Mouse (Mus musculus): ENCODE measurements around the gene Endod1.

The Endod1 gene

DNA sequence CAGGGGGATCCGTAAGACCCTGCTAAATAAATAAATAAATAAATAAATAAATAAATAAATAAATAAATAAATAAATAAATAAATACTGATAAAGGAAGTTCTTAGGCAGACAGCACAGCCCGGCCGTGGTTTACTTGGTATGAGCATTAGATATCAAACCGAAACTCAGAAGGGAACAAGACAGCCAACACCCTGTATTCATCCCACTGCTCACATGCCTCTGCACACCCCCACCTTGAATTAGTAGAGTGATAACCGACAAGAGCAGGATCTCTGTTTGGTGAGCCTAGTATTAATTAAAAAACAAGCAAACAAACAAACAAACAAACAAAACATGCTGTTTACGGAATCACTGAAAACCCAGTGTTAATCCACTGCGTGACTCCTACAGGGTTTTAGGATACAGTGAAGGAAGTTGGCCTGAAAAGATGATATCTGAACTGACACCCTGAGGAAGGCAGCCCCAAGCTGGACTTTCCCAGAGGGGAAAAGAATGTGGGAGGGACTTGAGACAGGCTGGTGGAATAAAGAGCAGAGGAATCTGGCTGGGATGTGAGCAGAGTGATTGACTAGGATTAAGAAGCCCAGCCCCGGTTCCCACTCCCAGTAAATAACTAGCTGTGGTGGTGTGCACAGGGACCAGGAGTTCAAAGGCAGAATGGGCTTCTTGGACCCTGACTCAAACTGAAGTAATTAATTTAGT, at the start of gene Endod1:
Endod1 (minus strand) TSS at position 155 of the 703 bp plus-strand sequence.
- no peak for DNase-seq (ENCODE audit: low spot score in 2 of 2)

DNA sequence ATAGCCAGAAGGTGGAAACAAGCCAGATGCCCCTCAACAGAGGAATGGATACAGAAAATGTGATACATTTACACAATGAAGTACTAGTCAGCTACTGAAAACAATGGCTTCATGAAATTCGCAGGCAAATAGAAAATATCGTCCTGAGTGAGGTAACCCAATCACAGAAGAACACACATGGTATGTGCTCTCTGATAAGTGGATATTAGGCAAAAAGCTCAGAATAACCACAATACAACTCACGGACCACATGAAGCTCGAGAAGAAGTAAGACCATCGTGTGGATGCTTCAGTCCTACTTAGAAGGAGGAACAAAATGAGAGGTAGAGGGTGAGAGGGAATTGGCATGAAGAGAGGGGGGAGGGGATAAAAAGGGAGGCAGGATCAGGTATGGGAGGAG, 27.8 kb upstream of the Endod1 start:
- DNase-seq (ENCODE audit: low spot score in 2 of 2): no peak

DNA sequence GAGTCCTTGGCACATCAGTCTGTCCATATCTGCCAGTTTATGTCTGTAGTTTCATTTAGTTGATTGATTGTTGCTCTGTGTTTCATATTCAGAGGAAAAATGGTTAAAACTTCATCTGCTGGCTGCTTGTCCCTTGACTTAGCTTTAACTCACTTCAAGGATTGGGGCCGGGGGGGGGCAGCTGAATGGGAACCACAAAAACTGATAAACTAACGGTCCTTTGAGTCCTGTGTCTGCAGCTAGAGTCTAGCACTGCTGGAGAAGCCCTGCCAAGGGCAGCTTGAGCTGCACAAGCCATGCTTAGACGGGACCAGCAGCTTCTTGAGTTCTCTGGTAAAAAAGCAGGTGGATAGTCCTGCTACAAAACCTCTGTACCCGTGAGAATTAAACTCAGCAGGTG, 26.7 kb upstream of the Endod1 start:
- no peak for DNase-seq (ENCODE audit: low spot score in 2 of 2)

DNA sequence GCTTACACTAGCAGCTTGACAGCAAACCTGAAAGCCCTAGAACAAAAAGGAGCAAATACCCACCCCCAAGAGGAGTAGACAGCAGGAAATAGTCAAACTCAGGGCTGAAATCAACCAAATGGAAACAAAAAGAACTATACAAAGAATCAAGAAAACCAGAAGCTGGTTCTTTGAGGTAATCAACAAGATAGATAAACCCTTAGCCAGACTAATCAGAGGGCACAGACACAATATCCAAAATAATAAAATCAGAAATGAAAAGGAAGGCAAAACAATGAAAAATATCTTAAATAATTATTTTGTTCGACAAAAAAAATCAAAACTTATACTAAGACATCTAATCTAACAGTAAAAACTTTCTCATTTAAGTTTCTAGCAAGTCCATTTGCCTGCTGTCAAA, 24.7 kb upstream of the Endod1 start:
- DNase-seq (ENCODE audit: low spot score in 2 of 2): no peak

DNA sequence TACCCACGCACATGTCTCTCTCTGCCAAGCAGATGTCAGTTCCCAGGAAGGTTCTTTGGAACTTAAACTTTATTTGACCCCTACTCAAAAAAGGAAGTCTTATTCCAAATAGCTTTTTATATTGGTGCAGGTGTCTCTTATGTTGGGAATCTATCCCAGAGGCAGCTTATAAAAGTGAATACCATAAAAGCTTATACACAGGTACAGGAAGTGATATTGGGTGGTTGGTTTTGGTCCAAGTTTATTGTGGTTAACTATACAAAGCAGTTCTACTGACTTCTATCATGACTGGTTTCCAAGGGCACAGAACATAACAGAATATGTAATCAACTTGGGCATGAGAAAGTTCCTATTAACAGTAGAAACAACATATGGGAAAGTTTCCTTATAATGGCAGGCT, 20.8 kb upstream of the Endod1 start:
- DNase-seq (ENCODE audit: low spot score in 2 of 2): no peak

DNA sequence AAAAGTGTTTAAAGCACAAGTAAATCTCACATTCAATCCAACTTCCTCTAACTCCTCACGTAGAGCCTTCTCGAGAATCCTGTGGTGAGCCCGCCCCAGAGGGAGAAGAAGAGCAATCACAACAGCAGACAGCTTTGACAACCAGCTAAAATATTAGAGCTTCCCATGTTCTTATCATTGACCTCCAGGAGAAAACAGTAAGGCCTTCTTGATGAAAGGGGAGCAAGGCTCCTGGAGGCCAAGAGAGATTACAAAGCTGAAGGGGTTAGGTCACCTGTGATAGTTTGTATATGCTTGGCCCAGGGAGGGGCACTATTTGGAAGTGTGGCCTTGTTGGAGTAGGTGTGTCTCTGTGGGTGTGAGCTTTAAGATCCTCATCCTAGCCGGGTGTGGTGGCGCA, 19.1 kb upstream of the Endod1 start:
- no peak for DNase-seq (ENCODE audit: low spot score in 2 of 2)

DNA sequence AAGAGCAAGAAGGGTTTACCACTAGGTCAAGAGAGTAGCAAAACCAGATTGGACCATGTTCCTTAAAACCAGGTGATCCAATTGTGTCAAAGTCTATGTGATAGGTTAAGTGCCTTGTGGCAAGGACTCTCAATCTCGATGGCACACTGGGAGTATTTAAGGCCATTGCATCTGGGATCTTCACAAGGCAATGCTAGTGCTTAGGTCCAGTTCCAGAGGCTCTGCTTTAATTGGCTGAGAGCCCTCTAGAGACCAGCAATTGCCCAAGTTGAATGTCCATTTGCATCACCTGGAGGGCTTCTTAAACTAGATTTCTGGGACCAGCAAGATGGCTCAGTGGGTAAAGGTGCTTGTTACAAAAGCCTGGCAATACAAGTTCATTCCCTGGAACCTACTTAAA, 17.6 kb upstream of the Endod1 start:
- DNase-seq (ENCODE audit: low spot score in 2 of 2): no peak

DNA sequence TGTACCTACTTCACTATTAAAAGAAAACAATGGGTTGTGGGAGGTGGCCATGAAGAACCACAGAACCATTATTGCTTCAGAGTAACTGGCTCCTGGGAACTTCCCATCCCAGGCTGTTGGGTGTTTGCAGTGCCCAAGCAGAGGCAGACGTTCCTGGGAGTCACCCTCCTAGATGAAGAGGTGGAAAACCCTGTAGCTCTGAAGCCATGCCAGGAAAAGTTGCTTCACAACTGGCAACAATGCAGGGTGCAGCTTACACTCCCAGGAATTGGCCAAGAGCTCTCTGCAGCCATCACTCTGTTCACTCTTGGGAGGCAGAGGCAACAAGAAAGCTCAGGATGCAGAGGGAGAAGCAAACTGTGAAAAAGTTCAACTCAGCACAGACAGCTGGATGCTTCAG, 16.8 kb upstream of the Endod1 start:
- DNase-seq (ENCODE audit: low spot score in 2 of 2): no peak

DNA sequence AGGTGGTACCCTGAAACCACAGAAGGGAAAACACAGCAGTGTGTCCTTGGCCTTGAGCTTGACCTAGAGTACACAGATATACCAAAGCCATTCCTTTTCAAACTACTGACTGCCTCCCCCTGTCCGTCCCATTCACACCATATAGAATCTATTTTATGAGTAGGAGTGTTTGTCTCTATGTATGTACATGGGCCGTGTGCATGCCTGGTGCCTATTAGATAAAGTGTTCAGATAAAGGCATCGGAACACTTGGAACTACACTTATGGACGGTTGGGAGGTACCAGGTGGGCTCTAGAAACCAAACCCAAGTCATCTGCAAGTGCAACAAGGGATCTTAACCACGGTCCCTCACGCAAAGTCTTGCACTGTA, 16.1 kb upstream of the Endod1 start:
- no peak for DNase-seq (ENCODE audit: low spot score in 2 of 2)

DNA sequence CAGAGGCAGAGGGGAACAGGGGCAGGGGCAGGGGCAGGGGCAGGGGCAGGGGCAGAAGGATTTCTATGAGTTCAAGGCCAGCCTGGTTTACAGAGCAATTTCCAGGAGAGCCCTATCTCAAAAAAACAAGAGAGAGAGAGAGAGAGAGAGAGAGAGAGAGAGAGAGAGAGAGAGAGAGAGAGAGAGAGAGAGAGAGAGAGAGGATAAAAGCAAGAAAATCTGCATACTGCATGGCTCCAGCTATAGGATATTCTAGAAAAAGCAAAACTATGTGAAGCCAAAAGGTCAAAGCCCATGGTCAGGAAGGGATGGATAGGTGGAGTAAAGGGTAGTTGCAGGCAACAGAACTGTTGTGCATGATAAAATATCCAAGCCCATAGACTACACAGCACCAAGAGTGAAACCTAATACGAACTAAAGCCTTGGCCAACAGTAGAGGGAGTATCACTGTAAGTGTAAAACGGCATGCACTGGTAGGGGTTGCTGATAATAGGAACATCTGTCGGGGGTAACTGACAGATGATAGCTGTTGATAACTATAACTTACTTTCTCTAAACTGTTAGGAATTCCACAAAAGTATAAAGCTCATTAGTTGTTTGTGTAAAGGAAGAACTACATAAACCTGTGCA, 15.6 kb upstream of the Endod1 start:
- DNase-seq (ENCODE audit: low spot score in 2 of 2): no peak

DNA sequence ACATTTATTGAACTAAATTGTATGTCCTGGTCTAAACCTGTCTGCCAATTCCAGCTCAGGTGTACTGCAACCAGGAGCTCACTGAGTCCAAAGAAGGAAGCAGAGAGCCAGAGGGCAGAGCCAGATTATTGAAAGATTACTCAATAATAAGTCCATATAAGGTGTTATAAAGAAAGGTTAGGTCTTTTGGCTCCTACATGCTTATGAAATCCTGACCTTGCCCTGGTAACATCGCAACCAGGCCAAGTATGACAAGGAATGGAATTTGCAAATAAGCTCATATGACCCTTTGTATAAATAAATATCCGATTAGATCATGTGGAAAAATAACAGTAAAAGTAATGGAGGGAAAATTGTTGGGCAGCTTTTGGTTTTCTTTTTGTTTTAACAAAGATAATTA, 14.8 kb upstream of the Endod1 start:
- DNase-seq (ENCODE audit: low spot score in 2 of 2): no peak

DNA sequence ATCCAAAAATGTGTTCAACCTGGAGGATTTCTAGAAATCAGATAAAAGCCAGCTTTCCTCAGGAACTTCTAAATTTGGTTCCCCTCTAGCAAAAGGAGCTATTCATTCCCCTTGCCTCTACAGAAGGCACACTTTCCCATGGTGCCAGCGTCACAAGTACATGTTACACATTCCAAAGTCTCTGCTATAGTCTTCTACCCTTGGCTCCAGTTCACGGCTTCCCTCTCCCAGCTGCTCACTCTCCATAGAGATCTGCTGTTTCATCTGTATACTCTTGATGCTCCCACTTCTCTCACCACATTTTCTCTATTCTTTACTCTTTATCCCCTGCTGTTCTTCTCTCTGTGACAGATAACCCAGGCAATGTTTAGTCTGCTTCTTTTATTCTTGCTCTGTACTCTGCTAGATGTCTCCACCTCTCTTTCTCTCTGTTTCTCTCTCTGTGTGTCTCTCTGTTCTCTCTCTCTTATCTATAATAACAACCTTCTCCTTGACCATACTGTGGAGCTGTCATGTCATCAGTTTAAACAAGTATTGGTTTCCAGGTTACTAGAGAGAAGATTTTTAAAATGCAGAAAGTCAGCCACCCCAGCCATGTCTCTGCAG, 13.8 kb upstream of the Endod1 start:
- DNase-seq (ENCODE audit: low spot score in 2 of 2): no peak

DNA sequence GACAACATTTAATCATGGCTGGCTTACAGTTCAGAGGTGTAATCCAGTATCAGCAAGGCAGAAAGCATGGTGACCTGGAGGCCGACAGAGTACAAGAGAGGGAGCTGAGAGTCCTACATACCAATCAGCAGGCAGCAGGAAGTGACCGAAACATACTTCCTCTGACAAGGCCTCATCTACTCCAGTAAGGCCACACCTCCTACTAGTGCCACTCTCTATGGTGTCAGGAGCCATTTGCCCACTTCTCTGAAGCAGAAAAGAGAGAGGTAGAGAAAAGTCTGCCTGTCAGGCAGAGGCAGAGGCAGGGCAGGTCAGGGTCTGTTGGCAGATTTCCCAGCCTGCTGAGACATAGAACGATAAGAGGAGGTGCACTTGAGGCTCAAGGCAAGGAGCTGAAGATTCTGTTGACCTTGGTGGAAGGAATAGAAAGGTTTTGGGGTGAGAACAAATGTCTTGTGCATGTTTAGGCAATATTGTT, 10.6 kb upstream of the Endod1 start:
- no peak for DNase-seq (ENCODE audit: low spot score in 2 of 2)

DNA sequence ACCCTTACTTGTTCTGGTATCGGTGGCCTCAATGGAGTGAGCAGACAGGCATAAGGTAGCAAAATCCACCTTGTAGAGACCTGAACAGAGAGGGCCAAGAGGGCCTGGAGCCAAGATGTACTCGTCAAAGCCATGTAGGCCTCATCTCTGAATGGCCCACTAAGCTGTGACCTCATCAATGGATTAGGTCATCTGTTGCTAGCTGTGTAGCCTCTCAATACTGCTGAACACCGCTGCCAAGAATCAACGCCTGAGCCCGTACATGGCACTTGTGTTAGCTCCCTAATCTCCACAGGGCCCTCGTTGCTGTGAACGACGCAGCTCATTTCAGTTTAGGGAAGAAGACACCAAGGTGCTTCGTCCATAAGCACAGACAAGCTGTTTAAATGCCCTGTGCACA, 10.0 kb upstream of the Endod1 start:
- no peak for DNase-seq (ENCODE audit: low spot score in 2 of 2)

DNA sequence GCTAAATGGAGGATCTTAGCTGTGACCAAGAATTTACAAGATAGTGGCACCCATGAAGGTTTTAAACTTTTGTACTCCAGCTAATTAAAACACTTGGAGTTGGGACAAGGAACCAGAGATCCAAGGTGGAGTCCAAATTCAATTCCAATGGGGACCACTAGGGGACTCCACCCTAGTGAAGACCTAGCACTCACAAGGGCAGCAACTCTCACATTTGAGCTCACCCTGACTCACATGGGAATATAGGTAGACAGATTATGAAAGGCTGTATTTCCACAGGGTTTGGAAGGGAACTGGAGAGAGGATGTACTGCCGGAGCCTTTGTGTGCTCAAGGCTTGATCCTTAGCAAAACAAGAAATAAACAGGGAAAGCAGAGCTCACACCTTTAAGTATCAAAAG, 9.0 kb upstream of the Endod1 start:
- DNase-seq (ENCODE audit: low spot score in 2 of 2): no peak

DNA sequence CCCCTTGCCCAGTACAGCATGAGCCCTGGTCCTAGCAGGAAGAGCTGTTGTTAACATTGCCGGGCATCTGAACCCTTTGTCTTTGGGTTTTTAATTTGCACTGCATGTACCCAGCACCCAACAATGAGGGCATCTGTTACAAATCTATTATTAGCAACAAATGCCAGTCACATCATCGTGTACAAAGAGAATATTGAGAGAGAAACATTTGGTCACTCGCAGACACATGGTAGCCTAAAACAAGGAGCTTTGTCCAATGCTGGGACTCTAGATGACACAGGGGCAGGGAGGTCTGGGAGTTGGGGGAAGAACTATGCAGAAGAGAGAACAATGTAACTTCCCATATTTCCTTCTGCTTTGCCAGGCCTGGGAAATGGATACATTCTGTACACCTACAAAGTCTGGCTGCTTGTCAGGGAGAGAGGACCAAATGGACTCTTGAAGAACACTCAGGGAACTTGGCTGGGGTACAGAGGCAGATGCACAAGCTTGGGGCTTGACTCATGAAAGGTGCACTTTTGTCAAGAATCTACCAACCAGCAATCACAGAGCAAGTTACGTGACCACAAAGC, 7.8 kb upstream of the Endod1 start:
- DNase-seq (ENCODE audit: low spot score in 2 of 2): no peak

DNA sequence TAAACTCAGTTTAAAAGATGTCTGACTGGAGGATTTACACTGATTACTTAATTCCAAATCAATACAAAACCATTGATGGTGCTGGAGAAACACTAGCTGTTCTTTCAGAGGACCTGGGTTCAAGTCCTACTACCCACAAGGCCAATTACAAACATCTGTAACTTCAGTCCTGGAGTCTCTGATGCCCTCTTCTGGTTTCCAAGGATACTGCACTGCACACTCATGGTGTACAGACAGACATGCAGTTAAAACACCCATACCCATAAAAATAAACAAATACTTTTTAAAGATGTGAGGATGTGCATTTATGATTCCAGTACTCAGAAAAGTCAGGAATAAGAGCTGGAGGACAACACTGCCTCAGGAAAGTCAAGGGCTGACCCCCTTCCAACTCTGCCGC, 6.7 kb upstream of the Endod1 start:
- no peak for DNase-seq (ENCODE audit: low spot score in 2 of 2)

DNA sequence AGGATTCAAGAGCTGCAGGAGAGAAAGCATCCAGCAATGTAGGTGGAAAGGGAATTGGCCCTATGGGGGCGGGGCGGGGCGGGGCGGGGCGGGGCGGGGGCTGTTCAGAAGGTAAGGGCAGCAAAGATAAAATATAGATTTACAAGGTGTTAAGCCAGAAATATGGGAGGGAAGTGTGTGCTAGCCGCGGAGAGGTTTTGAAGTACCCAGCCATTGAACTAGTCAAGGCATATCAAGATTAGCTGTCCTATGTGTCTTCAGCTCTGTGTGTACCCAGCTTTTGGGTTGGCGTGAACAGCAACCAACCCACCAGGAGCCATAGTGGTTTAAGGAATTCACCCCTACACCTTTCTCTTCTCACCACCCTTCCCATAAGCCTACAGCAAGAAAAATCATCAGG, 5.5 kb upstream of the Endod1 start:
- DNase-seq (ENCODE audit: low spot score in 2 of 2): no peak

DNA sequence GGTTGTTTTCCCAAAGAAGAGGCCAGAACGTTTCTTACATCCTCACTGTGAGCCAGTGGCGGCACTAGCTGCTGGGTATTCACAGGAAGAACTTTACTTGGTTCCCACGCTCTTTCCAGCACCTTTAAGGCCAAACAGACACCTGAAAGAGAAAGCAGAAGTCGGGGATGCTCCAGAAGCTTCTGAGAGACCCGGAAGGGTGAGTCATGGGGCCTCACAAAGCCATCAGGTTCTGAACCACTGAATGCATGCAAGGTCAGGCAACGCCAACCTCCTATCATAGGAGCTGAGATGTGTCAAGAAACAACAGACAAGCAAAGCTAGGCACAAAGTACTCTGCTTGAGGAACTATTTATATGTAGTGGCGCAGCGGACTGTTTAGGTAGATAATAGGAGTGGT, 4.4 kb upstream of the Endod1 start:
- DNase-seq (ENCODE audit: low spot score in 2 of 2): no peak

DNA sequence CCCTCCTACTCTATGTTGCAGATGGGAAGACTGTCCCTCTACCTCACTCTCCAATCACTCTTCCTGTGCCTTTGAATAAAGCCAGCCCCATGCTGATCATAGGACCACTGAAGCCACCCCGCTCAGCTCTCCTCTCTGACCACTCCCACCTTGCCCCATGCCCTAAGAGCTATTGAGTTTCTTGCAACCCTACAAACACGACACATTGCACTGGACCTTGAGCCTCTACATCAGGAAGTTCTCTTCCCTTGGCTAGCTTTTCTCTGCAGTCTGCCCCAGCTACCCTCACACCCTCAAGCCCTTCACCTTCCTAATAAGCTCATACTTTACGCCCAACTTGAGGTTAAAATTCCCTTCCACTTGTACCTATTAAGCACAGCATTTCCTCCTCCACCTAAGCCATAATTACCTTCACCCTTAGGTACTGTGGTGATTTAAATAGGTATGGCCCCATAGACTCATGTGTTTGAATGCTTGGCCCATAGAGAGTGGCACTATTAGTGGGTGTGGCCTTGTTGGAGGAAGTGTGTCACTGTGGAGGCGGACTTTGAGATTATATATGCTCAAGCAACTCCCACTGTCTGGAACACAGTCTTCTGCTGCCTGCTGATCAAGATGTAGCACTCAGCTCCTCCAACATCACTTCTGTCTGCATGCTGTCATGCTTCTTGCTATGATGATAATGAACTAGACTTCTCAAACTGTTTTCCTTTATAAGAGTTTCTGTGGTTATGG, 2.0 kb upstream of the Endod1 start:
- DNase-seq (ENCODE audit: low spot score in 2 of 2): no peak

DNA sequence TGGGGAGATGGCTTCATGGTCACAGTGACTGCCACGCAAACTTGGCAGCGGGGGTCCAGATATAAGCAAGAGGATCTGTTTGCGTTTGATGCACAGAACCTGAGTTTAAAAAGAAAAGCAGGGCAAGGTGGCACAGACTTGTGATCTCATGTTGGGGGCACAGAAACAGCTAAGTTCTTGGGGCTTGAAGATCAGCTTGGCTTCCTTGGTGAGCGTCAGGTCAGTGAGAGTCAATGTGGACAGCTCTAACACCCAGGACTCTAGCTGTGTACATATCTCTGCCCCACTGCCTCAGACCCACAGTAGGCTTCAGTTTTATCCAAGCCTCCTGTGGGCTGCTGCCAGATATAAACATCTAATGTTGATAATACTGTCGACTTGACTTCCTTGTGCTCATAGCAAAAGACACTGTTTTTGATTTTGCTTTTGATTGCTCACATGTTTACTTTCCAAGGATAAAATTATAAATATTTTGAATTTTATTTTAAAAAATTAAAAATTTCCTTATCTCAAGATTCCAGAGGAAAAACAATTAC, 1.0 kb upstream of the Endod1 start:
- DNase-seq (ENCODE audit: low spot score in 2 of 2): no peak

Measured in spleen, postnatal 14 days (tissue).